Mouse (Mus musculus): ENCODE data around the gene Cep350. TPM values are rescaled to one million over a fixed set of nuclear protein-coding genes. Genes with fewer than 3 reads are reported as not detected.

The Cep350 gene
- polyA plus RNA-seq, 1 experiment: 21.3 TPM

- TF ChIP-seq POLR2A (IDR thresholded peaks at IDR 0.05; ENCODE audit: borderline replicate concordance, control insufficient read depth, low read depth, low read length) (no peak), CTCF (IDR thresholded peaks at IDR 0.05; ENCODE audit: control insufficient read depth, insufficient read depth, low read length) (no peak)
- no peak overlapping the region for H3K4me3 ChIP-seq (replicated peaks; ENCODE audit: control insufficient read depth, low read depth, low read length)
- 82% methylated on average over 2 of the region's 2 CpGs for WGBS
- H3K27ac ChIP-seq (ENCODE audit: control insufficient read depth, insufficient read depth, low read depth, low read length, poor library complexity): no peak overlapping the region
- H3K4me1 ChIP-seq (ENCODE audit: control insufficient read depth, insufficient read depth, low read length): no peaks in the 10 kb centered on the region
These were observed 21.5 kb upstream of the Cep350 start for GRCm38 (mm10) chr1:155994524-155994923.

DNA sequence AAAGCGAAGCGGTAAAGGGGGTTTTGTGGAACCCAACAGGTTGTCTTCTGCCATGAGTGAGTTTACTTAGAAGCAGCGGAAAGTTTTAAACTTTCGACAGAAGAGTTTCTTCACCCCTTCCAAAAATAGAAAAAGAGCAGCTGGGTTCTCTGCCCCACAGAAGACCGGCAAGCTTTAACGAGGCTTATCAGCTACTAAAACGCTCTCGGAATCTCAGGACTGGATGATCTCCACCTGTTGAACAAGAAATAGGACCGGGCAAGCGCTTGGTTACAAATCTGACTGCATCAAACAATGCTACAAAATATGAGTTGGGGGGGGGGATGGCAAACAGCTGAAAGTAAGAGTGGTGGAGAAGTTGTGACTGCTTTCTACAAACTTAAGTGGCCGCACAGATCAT is 17.3 kb upstream of the Cep350 start:
- H3K4me1 ChIP-seq (ENCODE audit: control insufficient read depth, insufficient read depth, low read length): no peaks in the 10 kb centered on the region
- WGBS: 82% methylated on average over 11 of the region's 11 CpGs
- no peak overlapping the region for H3K4me3 ChIP-seq (replicated peaks; ENCODE audit: control insufficient read depth, low read depth, low read length)
- TF ChIP-seq POLR2A (IDR thresholded peaks at IDR 0.05; ENCODE audit: borderline replicate concordance, control insufficient read depth, low read depth, low read length): no peak
- TF ChIP-seq CTCF (IDR thresholded peaks at IDR 0.05; ENCODE audit: control insufficient read depth, insufficient read depth, low read length): no peak
- H3K27ac ChIP-seq (ENCODE audit: control insufficient read depth, insufficient read depth, low read depth, low read length, poor library complexity): no peak overlapping the region

GRCm38 (mm10) chr1:155989387-155989786 is 16.3 kb upstream of the Cep350 start:
- no peak overlapping the region for H3K27ac ChIP-seq (ENCODE audit: control insufficient read depth, insufficient read depth, low read depth, low read length, poor library complexity)
- H3K4me1 ChIP-seq (ENCODE audit: control insufficient read depth, insufficient read depth, low read length): no peaks in the 10 kb centered on the region
- TF ChIP-seq CTCF (IDR thresholded peaks at IDR 0.05; ENCODE audit: control insufficient read depth, insufficient read depth, low read length): no peak
- WGBS: 66% methylated on average over 2 of the region's 2 CpGs
- H3K4me3 ChIP-seq (replicated peaks; ENCODE audit: control insufficient read depth, low read depth, low read length): no peak overlapping the region

- no peaks in the 10 kb centered on the region for H3K4me1 ChIP-seq (ENCODE audit: control insufficient read depth, insufficient read depth, low read length)
- H3K4me3 ChIP-seq (replicated peaks; ENCODE audit: control insufficient read depth, low read depth, low read length): no peak overlapping the region
- no peak overlapping the region for H3K27ac ChIP-seq (ENCODE audit: control insufficient read depth, insufficient read depth, low read depth, low read length, poor library complexity)
- 80% methylated on average over 2 of the region's 2 CpGs for WGBS
- TF ChIP-seq POLR2A (IDR thresholded peaks at IDR 0.05; ENCODE audit: borderline replicate concordance, control insufficient read depth, low read depth, low read length) (no peak), CTCF (IDR thresholded peaks at IDR 0.05; ENCODE audit: control insufficient read depth, insufficient read depth, low read length) (no peak)
These were observed 14.6 kb upstream of the Cep350 start for GRCm38 (mm10) chr1:155987625-155988024.

DNA sequence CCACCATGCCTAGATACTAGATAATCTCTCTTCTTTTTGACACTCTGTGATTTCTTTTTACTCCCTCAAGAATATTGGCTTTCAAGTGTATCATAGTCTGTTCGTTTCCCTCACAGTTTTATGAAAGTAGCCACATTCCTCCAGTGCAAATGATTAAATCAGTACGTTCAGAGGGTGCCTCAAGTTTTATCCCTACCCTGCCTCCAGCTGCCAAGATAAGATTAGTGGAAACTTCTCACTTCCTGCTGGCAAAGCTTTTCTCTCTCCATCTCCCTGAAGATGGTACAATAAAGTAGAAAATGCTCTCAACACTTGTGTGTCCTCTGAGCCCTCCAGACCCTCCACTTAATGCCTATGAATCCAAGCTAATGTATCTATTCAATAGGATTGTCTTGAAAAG is 1.9 kb upstream of the Cep350 start:
- Histone ChIP-seq H3K4me1 (ENCODE audit: control insufficient read depth, insufficient read depth, low read length) (no peaks in the 10 kb centered on the region), H3K4me3 (replicated peaks; ENCODE audit: control insufficient read depth, low read depth, low read length) (no peak overlapping the region), H3K27ac (ENCODE audit: control insufficient read depth, insufficient read depth, low read depth, low read length, poor library complexity) (no peak overlapping the region)
- TF ChIP-seq POLR2A (IDR thresholded peaks at IDR 0.05; ENCODE audit: borderline replicate concordance, control insufficient read depth, low read depth, low read length) (no peak), CTCF (IDR thresholded peaks at IDR 0.05; ENCODE audit: control insufficient read depth, insufficient read depth, low read length) (no peak)
- 58% methylated on average over 2 of the region's 2 CpGs for WGBS

GRCm38 (mm10) chr1:155973719-155974379 is 794 bp upstream of the Cep350 start:
- H3K4me3 ChIP-seq (replicated peaks; ENCODE audit: control insufficient read depth, low read depth, low read length): peak overlapping the region; percentile 85
- H3K27ac ChIP-seq (ENCODE audit: control insufficient read depth, insufficient read depth, low read depth, low read length, poor library complexity): peak overlapping the region; percentile 94
- peaks cover under 1% of the 10 kb centered on the region for H3K4me1 ChIP-seq (ENCODE audit: control insufficient read depth, insufficient read depth, low read length)
- WGBS: 5% methylated on average over 19 of the region's 19 CpGs
- TF ChIP-seq CTCF (IDR thresholded peaks at IDR 0.05; ENCODE audit: control insufficient read depth, insufficient read depth, low read length) (no peak), POLR2A (IDR thresholded peaks at IDR 0.05; ENCODE audit: borderline replicate concordance, control insufficient read depth, low read depth, low read length) (no peak)

- under 1% methylated on average over 50 of the region's 51 CpGs for WGBS
- H3K4me1 ChIP-seq (ENCODE audit: control insufficient read depth, insufficient read depth, low read length): peaks cover 1% of the 10 kb centered on the region
- no peak for TF ChIP-seq POLR2A (IDR thresholded peaks at IDR 0.05; ENCODE audit: borderline replicate concordance, control insufficient read depth, low read depth, low read length)
- no peak for TF ChIP-seq CTCF (IDR thresholded peaks at IDR 0.05; ENCODE audit: control insufficient read depth, insufficient read depth, low read length)
These were observed 648 bp downstream of the Cep350 start for GRCm38 (mm10) chr1:155972146-155973067.

DNA sequence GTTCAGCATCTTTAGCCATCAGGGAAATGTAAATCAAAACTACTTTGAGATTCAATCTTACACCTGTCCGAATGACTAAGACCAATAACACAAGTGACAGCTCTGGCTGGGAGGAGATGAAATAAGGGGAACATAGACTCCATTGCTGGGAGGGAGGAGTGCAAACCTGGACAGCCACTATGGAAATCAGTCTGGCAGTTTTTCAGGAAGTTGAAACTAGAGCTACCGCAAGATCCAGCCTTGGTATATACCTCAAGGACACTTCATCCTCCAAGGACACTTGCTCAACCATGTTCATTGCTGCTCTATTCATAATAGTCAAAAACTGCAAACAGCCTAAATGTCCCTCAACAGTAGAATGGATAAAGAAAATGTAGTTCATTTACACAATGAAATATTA is 23.9 kb downstream of the Cep350 start:
- 61% methylated on average over 2 of the region's 2 CpGs for WGBS
- Histone ChIP-seq H3K4me1 (ENCODE audit: control insufficient read depth, insufficient read depth, low read length) (no peaks in the 10 kb centered on the region), H3K27ac (ENCODE audit: control insufficient read depth, insufficient read depth, low read depth, low read length, poor library complexity) (no peak overlapping the region), H3K4me3 (replicated peaks; ENCODE audit: control insufficient read depth, low read depth, low read length) (no peak overlapping the region)
- no peak for TF ChIP-seq POLR2A (IDR thresholded peaks at IDR 0.05; ENCODE audit: borderline replicate concordance, control insufficient read depth, low read depth, low read length)
- TF ChIP-seq CTCF (IDR thresholded peaks at IDR 0.05; ENCODE audit: control insufficient read depth, insufficient read depth, low read length): no peak

More at GRCm38 (mm10) chr1:155972146-155973067, 648 bp downstream of the Cep350 start:
- H3K27ac ChIP-seq (ENCODE audit: control insufficient read depth, insufficient read depth, low read depth, low read length, poor library complexity): peak overlapping the region; percentile 97
- peak overlapping the region; percentile 74 for H3K4me3 ChIP-seq (replicated peaks; ENCODE audit: control insufficient read depth, low read depth, low read length)

Data from bone marrow, adult 2 months (tissue).